Mouse (Mus musculus) naive thymus-derived CD4-positive, alpha-beta T cell, adult 5 months (primary cell): ENCODE measurements around the gene Olfr593. TPM values are rescaled to one million over a fixed set of nuclear protein-coding genes. Genes with fewer than 3 reads are reported as not detected.

Experiments used
- polyA plus RNA-seq: library from polyadenylated mRNA; unstranded; fragments of 100-300 nt; shearing (Covaris generic); gene quantifications from one replicate; pipeline ENCODE4 v1.2.1, GENCODE M21; 2017

Gene Olfr593
- not detected for polyA plus RNA-seq

GRCm38 (mm10) chr7:103211562-103211961 lies at the start of gene Olfr593:
Gene Olfr593, plus strand, starts transcription at chr7:103211862.

GRCm38 (mm10) chr7:103178240-103178639 lies 33.4 kb upstream of the Olfr593 start, which contains the start of gene Olfr591:
Gene Olfr591, minus strand, starts transcription at chr7:103178340.

GRCm38 (mm10) chr7:103184503-103184902 lies 27.2 kb upstream of the Olfr593 start, which contains the start of gene Olfr592:
Gene Olfr592, plus strand, starts transcription at chr7:103184803.

GRCm38 (mm10) chr7:103216696-103217095 lies 5.0 kb downstream of the Olfr593 start, which contains the start of gene Olfr594:
Gene Olfr594, plus strand, starts transcription at chr7:103216996.

GRCm38 (mm10) chr7:103252405-103252804 lies 40.7 kb downstream of the Olfr593 start, which contains the start of gene Usp17ld:
Gene Usp17ld, minus strand, starts transcription at chr7:103252505.

Other genes with a start within 250 kb of the Olfr593 start
- not detected for gene Olfr576, start 249.2 kb upstream of the Olfr593 start, polyA plus RNA-seq
- gene Olfr577, start 235.9 kb upstream of the Olfr593 start, polyA plus RNA-seq, result not detected
- gene Olfr578, start 222.5 kb upstream of the Olfr593 start, polyA plus RNA-seq, result not detected
- not detected for gene Olfr582, start 173.8 kb upstream of the Olfr593 start, polyA plus RNA-seq
- not detected for gene Olfr583, start 160.6 kb upstream of the Olfr593 start, polyA plus RNA-seq
- gene Olfr584, start 130.0 kb upstream of the Olfr593 start, polyA plus RNA-seq, result not detected
- gene Olfr585, start 114.1 kb upstream of the Olfr593 start, polyA plus RNA-seq, result not detected
- gene Olfr586, start 86.2 kb upstream of the Olfr593 start, polyA plus RNA-seq, result not detected
- 0.12 TPM for gene Olfr588-ps1, start 71.0 kb upstream of the Olfr593 start, polyA plus RNA-seq
- not detected for gene Olfr589, start 55.5 kb upstream of the Olfr593 start, polyA plus RNA-seq
- gene Olfr591, start 33.5 kb upstream of the Olfr593 start, polyA plus RNA-seq, result not detected
- gene Olfr592, start 27.1 kb upstream of the Olfr593 start, polyA plus RNA-seq, result not detected
- gene Olfr594, start 5.1 kb downstream of the Olfr593 start, polyA plus RNA-seq, result 0.21 TPM
- not detected for gene Usp17ld, start 40.6 kb downstream of the Olfr593 start, polyA plus RNA-seq
- not detected for gene Olfr596, start 93.8 kb downstream of the Olfr593 start, polyA plus RNA-seq
- gene Olfr597, start 104.5 kb downstream of the Olfr593 start, polyA plus RNA-seq, result 0.25 TPM
- gene Olfr598, start 111.7 kb downstream of the Olfr593 start, polyA plus RNA-seq, result not detected
- not detected for gene Olfr599, start 124.1 kb downstream of the Olfr593 start, polyA plus RNA-seq
- not detected for gene Olfr600, start 137.8 kb downstream of the Olfr593 start, polyA plus RNA-seq
- not detected for gene Olfr601, start 150.8 kb downstream of the Olfr593 start, polyA plus RNA-seq
- gene Olfr603, start 174.3 kb downstream of the Olfr593 start, polyA plus RNA-seq, result not detected
- not detected for gene Usp17lc, start 203.2 kb downstream of the Olfr593 start, polyA plus RNA-seq
- not detected for gene Olfr605, start 233.6 kb downstream of the Olfr593 start, polyA plus RNA-seq
- gene Olfr606, start 237.2 kb downstream of the Olfr593 start, polyA plus RNA-seq, result not detected